In the genomic region with DNA sequence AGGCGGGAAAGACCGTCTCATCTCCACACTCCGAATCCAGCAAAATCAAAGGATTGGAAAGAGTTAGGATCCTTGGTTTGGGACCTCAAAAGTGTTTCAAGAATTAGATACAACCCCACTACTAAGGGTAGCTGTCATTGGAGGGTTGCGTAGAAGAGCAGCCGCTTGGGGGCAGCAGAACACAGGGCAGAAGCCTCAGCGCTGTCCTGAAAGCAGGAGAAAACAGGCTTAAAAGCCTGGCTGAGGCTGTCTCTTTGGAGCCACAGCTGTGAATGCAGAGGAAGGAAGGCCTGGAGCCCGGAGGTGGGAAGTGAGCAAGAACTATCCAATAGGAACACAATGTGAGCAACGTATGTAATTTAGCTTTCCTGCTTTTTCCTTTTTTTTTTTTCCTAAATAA, we compare ENCODE assay signal across 9 mouse cellular contexts. TPM values are rescaled to one million over a fixed set of nuclear protein-coding genes. Genes with fewer than 3 reads are reported as not detected.
DNase-seq lines count a peak whose midpoint lies in the region; ATAC-seq and TF ChIP-seq lines count a peak whose summit lies in the region.
"Had no signal": no experiment of that assay in that cellular context is flagged by ENCODE, and none has a peak within 500 bp of the region (broad histone marks: within the 10 kb centered on the region; RNA-seq: fewer than 3 reads in every experiment).

No protein-coding gene starts in this region.

- no peak overlapping the region for H3K27ac ChIP-seq in forebrain, embryonic 10.5 days
- H3K27ac ChIP-seq in heart, embryonic 14.5 days (replicated peaks in 1 of 2; ENCODE audit: control insufficient read depth in 1 of 2, insufficient read depth in 1 of 2, low read depth in 2 of 2, low read length in 2 of 2): no peak overlapping the region
- H3K27ac ChIP-seq in kidney, postnatal 0 days: no peak overlapping the region
- no peak overlapping the region for H3K27ac ChIP-seq in liver, adult 2 months (replicated peaks; ENCODE audit: insufficient read depth, low read depth, low read length)
- no peak overlapping the region for H3K27ac ChIP-seq in stomach, embryonic 14.5 days (ENCODE audit: low read length)
- H3K27ac ChIP-seq: embryonic facial prominence, embryonic 12.5 days had no signal

- peak; percentile 63 for ATAC-seq in CD4-positive, CD25-positive, alpha-beta regulatory T cell, adult 4 months
- ATAC-seq in heart, embryonic 14.5 days (ENCODE audit: insufficient number of reproducible peaks, insufficient read depth, low FRiP score, low read depth): peak; percentile 73
- peak; percentile 43; the same call in 1 of the 2 replicates for ATAC-seq in kidney, postnatal 0 days (replicated peaks; ENCODE audit: low FRiP score, low read depth)
- ATAC-seq in stomach, embryonic 14.5 days (ENCODE audit: insufficient number of reproducible peaks, insufficient read depth, low FRiP score, low read depth): peak; percentile 90

- peak; percentile 98 for TF ChIP-seq CTCF in kidney, postnatal 0 days (IDR thresholded peaks at IDR 0.05; ENCODE audit: low read depth)
- TF ChIP-seq CTCF in liver, adult 2 months (IDR thresholded peaks at IDR 0.05; ENCODE audit: low read depth, low read length): peak; percentile 96

- no peaks in the 10 kb centered on the region for H3K36me3 ChIP-seq in forebrain, embryonic 10.5 days (replicated peaks)
- no peaks in the 10 kb centered on the region for H3K36me3 ChIP-seq in heart, embryonic 14.5 days (ENCODE audit: control insufficient read depth, insufficient read depth, low read length)
- H3K36me3 ChIP-seq in kidney, postnatal 0 days (ENCODE audit: insufficient read depth, low read length): no peaks in the 10 kb centered on the region
- no peaks in the 10 kb centered on the region for H3K36me3 ChIP-seq in liver, adult 2 months (ENCODE audit: control insufficient read depth, insufficient read depth, low read length)
- no peaks in the 10 kb centered on the region for H3K36me3 ChIP-seq in stomach, embryonic 14.5 days (ENCODE audit: control insufficient read depth, insufficient read depth, low read length)
- H3K36me3 ChIP-seq: embryonic facial prominence, embryonic 12.5 days had no signal

- no peak overlapping the region for H3K4me3 ChIP-seq in forebrain, embryonic 10.5 days
- H3K4me3 ChIP-seq in heart, embryonic 14.5 days (ENCODE audit: control insufficient read depth in 1 of 2, insufficient read depth in 1 of 2, low read depth in 1 of 2, low read length in 2 of 2): no peak overlapping the region
- no peak overlapping the region for H3K4me3 ChIP-seq in kidney, postnatal 0 days (replicated peaks; ENCODE audit: low read depth, low read length)
- H3K4me3 ChIP-seq in liver, adult 2 months (ENCODE audit: insufficient read depth, low read depth, low read length): no peak overlapping the region
- H3K4me3 ChIP-seq in stomach, embryonic 14.5 days (ENCODE audit: low read depth, low read length): no peak overlapping the region
- H3K4me3 ChIP-seq: embryonic facial prominence, embryonic 12.5 days had no signal

- 5% methylated on average over 8 of the region's 8 CpGs for WGBS in forebrain, embryonic 10.5 days
- WGBS in heart, embryonic 14.5 days: under 1% methylated on average over 8 of the region's 8 CpGs
- 2% methylated on average over 8 of the region's 8 CpGs for WGBS in kidney, postnatal 0 days
- WGBS in liver, adult 2 months: 5% methylated on average over 8 of the region's 8 CpGs
- 5% methylated on average over 8 of the region's 8 CpGs for WGBS in stomach, embryonic 14.5 days

- no peaks in the 10 kb centered on the region for H3K79me2 ChIP-seq in liver, adult 2 months (ENCODE audit: control insufficient read depth, insufficient read depth, low read length)

- H3K9me3 ChIP-seq in forebrain, embryonic 10.5 days: no peaks in the 10 kb centered on the region
- 0 out of 2 replicates have a peak, but pooled peaks cover 3% of the 10 kb centered on the region for H3K9me3 ChIP-seq in heart, embryonic 14.5 days (ENCODE audit: control insufficient read depth, low read length)
- no peaks in the 10 kb centered on the region for H3K9me3 ChIP-seq in kidney, postnatal 0 days (replicated peaks; ENCODE audit: low read length)
- no peaks in the 10 kb centered on the region for H3K9me3 ChIP-seq in stomach, embryonic 14.5 days (ENCODE audit: control insufficient read depth, low read depth, low read length)
- H3K9me3 ChIP-seq: embryonic facial prominence, embryonic 12.5 days had no signal

- peaks cover 3% of the 10 kb centered on the region for H3K4me1 ChIP-seq in forebrain, embryonic 10.5 days
- peaks cover 2 to 4% of the 10 kb centered on the region in 2 experiments; a peak in 2 of 4 replicates for H3K4me1 ChIP-seq in heart, embryonic 14.5 days (ENCODE audit: control insufficient read depth in 2 of 2, insufficient read depth in 2 of 2, low read length in 2 of 2)
- H3K4me1 ChIP-seq in kidney, postnatal 0 days (replicated peaks; ENCODE audit: insufficient read depth, low read length): no peaks in the 10 kb centered on the region
- H3K4me1 ChIP-seq in liver, adult 2 months (ENCODE audit: control insufficient read depth, insufficient read depth, low read length): no peaks in the 10 kb centered on the region
- 0 out of 2 replicates have a peak, but pooled peaks cover 2% of the 10 kb centered on the region for H3K4me1 ChIP-seq in stomach, embryonic 14.5 days (ENCODE audit: control insufficient read depth, insufficient read depth, low read length)
- H3K4me1 ChIP-seq: embryonic facial prominence, embryonic 12.5 days had no signal

- TF ChIP-seq POLR2A in liver, adult 2 months (IDR thresholded peaks at IDR 0.05; ENCODE audit: extremely low read depth, insufficient read depth, low read length): no peak

- H3K4me2 ChIP-seq in heart, embryonic 14.5 days (ENCODE audit: low read length): no peak overlapping the region
- H3K4me2 ChIP-seq in kidney, postnatal 0 days (ENCODE audit: low read length): no peak overlapping the region
- no peak overlapping the region for H3K4me2 ChIP-seq in stomach, embryonic 14.5 days (replicated peaks; ENCODE audit: low read depth, low read length)
- H3K4me2 ChIP-seq: embryonic facial prominence, embryonic 12.5 days had no signal

- peak; percentile 61 for DNase-seq in brain, embryonic 18.5 days (ENCODE audit: low read depth, low spot score)
- peak; percentile 76 for DNase-seq in forebrain, embryonic 10.5 days (ENCODE audit: extremely low spot score, low spot score)
- DNase-seq in kidney, postnatal 0 days (ENCODE audit: low spot score): peak; percentile 94
- no peak for DNase-seq in liver, adult 2 months (ENCODE audit: extremely low read depth, low read depth, low spot score)
- peak; percentile 54 to 66 for DNase-seq in natural killer cell, adult 2 months (ENCODE audit: low spot score in 2 of 2)

- H3K9ac ChIP-seq in heart, embryonic 14.5 days (ENCODE audit: low read length): no peak overlapping the region
- H3K9ac ChIP-seq in kidney, postnatal 0 days (ENCODE audit: low read depth, low read length): no peak overlapping the region
- H3K9ac ChIP-seq in liver, adult 2 months (ENCODE audit: low read depth, low read length): no peak overlapping the region
- no peak overlapping the region for H3K9ac ChIP-seq in stomach, embryonic 14.5 days (replicated peaks; ENCODE audit: low read depth, low read length)
- H3K9ac ChIP-seq: embryonic facial prominence, embryonic 12.5 days had no signal

- no peaks in the 10 kb centered on the region for H3K27me3 ChIP-seq in forebrain, embryonic 10.5 days (ENCODE audit: poor library complexity, severe bottlenecking)
- no peaks in the 10 kb centered on the region for H3K27me3 ChIP-seq in heart, embryonic 14.5 days (ENCODE audit: control insufficient read depth, insufficient read depth, low read length)
- no peaks in the 10 kb centered on the region for H3K27me3 ChIP-seq in kidney, postnatal 0 days (ENCODE audit: insufficient read depth, low read length)
- no peaks in the 10 kb centered on the region for H3K27me3 ChIP-seq in liver, adult 2 months (ENCODE audit: control insufficient read depth, insufficient read depth, low read length)
- H3K27me3 ChIP-seq in stomach, embryonic 14.5 days (ENCODE audit: control insufficient read depth, insufficient read depth, low read length): no peaks in the 10 kb centered on the region
- H3K27me3 ChIP-seq: embryonic facial prominence, embryonic 12.5 days had no signal

RNA-seq across cellular contexts. Expression of gene Rps3, which starts 16.7 kb away (rescaled TPM):
- polyA plus RNA-seq in CD4-positive, CD25-positive, alpha-beta regulatory T cell, adult 4 months (2017; shearing (Covaris generic)): 1,000 to 10,000 TPM; 2,515 to 4,056 TPM
- polyA plus RNA-seq in forebrain, embryonic 10.5 days (2016; fragmentation: Nextera tagmentation; extraction: Ambion mirVana): 762 and 795 TPM in 2 replicates
- 538 and 543 TPM in 2 replicates for polyA plus RNA-seq in heart, embryonic 14.5 days (2014; fragmentation: Nextera tagmentation; extraction: Ambion mirVana)
- 873 and 942 TPM in 2 replicates for polyA plus RNA-seq in kidney, postnatal 0 days (2015; fragmentation: Nextera tagmentation; extraction: Ambion mirVana)
- 462 and 473 TPM in 2 replicates for total RNA-seq in liver, adult 2 months (2014; rRNA removed)
- polyA plus RNA-seq in liver, adult 2 months (2012; rRNA removed): 147 and 154 TPM in 2 replicates
- polyA plus RNA-seq in stomach, embryonic 14.5 days (2014; fragmentation: Nextera tagmentation; extraction: Ambion mirVana): 902 and 915 TPM in 2 replicates

RNA-seq across cellular contexts. Expression of gene Klhl35, which starts 34.4 kb away (rescaled TPM):
- not detected for polyA plus RNA-seq in CD4-positive, CD25-positive, alpha-beta regulatory T cell, adult 4 months (2017; shearing (Covaris generic))
- polyA plus RNA-seq in forebrain, embryonic 10.5 days (2016; fragmentation: Nextera tagmentation; extraction: Ambion mirVana): 0.75 and 0.97 TPM in 2 replicates
- polyA plus RNA-seq in heart, embryonic 14.5 days (2014; fragmentation: Nextera tagmentation; extraction: Ambion mirVana): 0.86 and 1.1 TPM in 2 replicates
- polyA plus RNA-seq in kidney, postnatal 0 days (2015; fragmentation: Nextera tagmentation; extraction: Ambion mirVana): 0.97 and 1.3 TPM in 2 replicates
- 0.13 TPM in 1 of 2 replicates, not detected in the other for total RNA-seq in liver, adult 2 months (2014; rRNA removed)
- polyA plus RNA-seq in liver, adult 2 months (2012; rRNA removed): 0.11 TPM in 1 of 2 replicates, not detected in the other
- 0.65 and 0.83 TPM in 2 replicates for polyA plus RNA-seq in stomach, embryonic 14.5 days (2014; fragmentation: Nextera tagmentation; extraction: Ambion mirVana)

RNA-seq across cellular contexts. Expression of gene Arrb1, which starts 35.1 kb away (rescaled TPM):
- polyA plus RNA-seq in CD4-positive, CD25-positive, alpha-beta regulatory T cell, adult 4 months (2017; shearing (Covaris generic)): 10 to 100 TPM; 12.3 to 22.0 TPM
- 9.3 and 11.9 TPM in 2 replicates for polyA plus RNA-seq in forebrain, embryonic 10.5 days (2016; fragmentation: Nextera tagmentation; extraction: Ambion mirVana)
- polyA plus RNA-seq in heart, embryonic 14.5 days (2014; fragmentation: Nextera tagmentation; extraction: Ambion mirVana): 2.8 and 4.1 TPM in 2 replicates
- 6.6 and 7.6 TPM in 2 replicates for polyA plus RNA-seq in kidney, postnatal 0 days (2015; fragmentation: Nextera tagmentation; extraction: Ambion mirVana)
- 6.5 and 9.5 TPM in 2 replicates for total RNA-seq in liver, adult 2 months (2014; rRNA removed)
- polyA plus RNA-seq in liver, adult 2 months (2012; rRNA removed): 5.3 and 6.2 TPM in 2 replicates
- 4.0 and 5.4 TPM in 2 replicates for polyA plus RNA-seq in stomach, embryonic 14.5 days (2014; fragmentation: Nextera tagmentation; extraction: Ambion mirVana)
